Mouse (Mus musculus) lung, postnatal 0 days (tissue): Measurements from ENCODE around the gene Dgkd. TPM values are rescaled to one million over a fixed set of nuclear protein-coding genes. Genes with fewer than 3 reads are reported as not detected.

Experiments used
- ATAC-seq: fragments of 200-750 bp; cut with Nextera tagmentation; 2 replicates; pipeline ENCODE4 v1.8.0; 2017; ENCODE audit warnings: moderate library complexity
- DNase-seq: peaks from one replicate; pipeline ENCODE4 v3.0.0-alpha.2; 2016; ENCODE audit warnings: low spot score
- H3K27ac ChIP-seq: fragments of 300-500 bp; sonication (generic); 2 replicates; pipeline ENCODE4 v1.5.1; 2014; ENCODE audit warnings: antibody characterized with exemption, mild to moderate bottlenecking, low read length, mixed read lengths
- H3K27me3 ChIP-seq: fragments of 300-500 bp; sonication (generic); replicated peaks from 2 replicates; pipeline ENCODE4 v1.6.1; 2014; ENCODE audit warnings: low read length, mixed read lengths; ENCODE audit not compliant: insufficient read depth
- H3K36me3 ChIP-seq: fragments of 300-500 bp; sonication (generic); 2 replicates; pipeline ENCODE4 v1.6.1; 2014; ENCODE audit warnings: low read length, mixed read lengths; ENCODE audit not compliant: insufficient read depth
- H3K4me1 ChIP-seq: fragments of 300-500 bp; sonication (generic); 2 replicates; pipeline ENCODE4 v1.6.1; 2014; ENCODE audit warnings: antibody characterized with exemption, low read depth, low read length, mixed read lengths; ENCODE audit not compliant: insufficient read depth
- H3K4me2 ChIP-seq: fragments of 300-500 bp; sonication (generic); replicated peaks from 2 replicates; pipeline ENCODE4 v1.6.1; 2014; ENCODE audit warnings: low read depth, mild to moderate bottlenecking, low read length, moderate library complexity, mixed read lengths
- H3K4me3 ChIP-seq: fragments of 300-500 bp; sonication (generic); 2 replicates; pipeline ENCODE4 v1.5.1; 2014; ENCODE audit warnings: low read depth, low read length
- H3K9ac ChIP-seq: fragments of 300-500 bp; sonication (generic); replicated peaks from 2 replicates; pipeline ENCODE4 v1.6.1; 2014; ENCODE audit warnings: low read depth, mild to moderate bottlenecking
- H3K9me3 ChIP-seq: fragments of 300-500 bp; sonication (generic); 2 replicates; pipeline ENCODE4 v1.6.1; 2016; ENCODE audit warnings: low read length, mixed read lengths
- CTCF ChIP-seq: IDR thresholded peaks from 2 replicates; pipeline ENCODE4 v1.5.1; 2016; ENCODE audit warnings: antibody characterized with exemption, mild to moderate bottlenecking
- EP300 ChIP-seq: IDR thresholded peaks from 2 replicates; pipeline ENCODE4 v1.6.1; 2016; ENCODE audit warnings: antibody characterized with exemption, mild to moderate bottlenecking, control low read depth
- WGBS: fragments of 180-500 bp; shearing (Covaris S2); extraction: QIAGEN DNeasy Blood & Tissue Kit; methylation state at CpG from one replicate; pipeline ENCODE4 v1.1.7; 2014; 5-methylcytosine and 5-hydroxymethylcytosine counted together
- polyA plus RNA-seq: library from polyadenylated mRNA; unstranded; fragments of >200 nt; fragmentation: Nextera tagmentation; extraction: Ambion mirVana; gene quantifications from 2 replicates; pipeline ENCODE4 v1.2.1, GENCODE M21; 2015

Dgkd gene
- polyA plus RNA-seq, 1 experiment from 2014 or later = 24.3 TPM

DNA sequence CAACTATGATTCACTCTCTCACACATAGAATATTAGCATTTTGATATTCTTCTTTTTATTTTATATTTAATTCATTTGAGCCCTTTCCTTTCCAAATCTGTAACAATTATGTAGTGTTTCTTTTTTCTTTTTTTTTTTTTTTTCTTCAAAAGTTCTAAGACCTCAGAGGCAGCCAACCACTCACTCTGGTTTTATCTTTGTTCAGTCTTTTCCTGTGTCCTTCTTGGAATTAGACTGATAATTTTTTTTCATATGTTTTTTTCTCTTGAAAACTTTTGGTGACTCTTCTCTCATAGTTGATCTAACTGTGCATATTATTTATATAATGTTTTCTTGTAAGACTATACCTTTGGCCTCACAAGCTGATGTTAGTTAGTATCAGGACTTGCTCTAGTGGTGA lies 29.5 kb downstream of the Dgkd start:
- ATAC-seq (no peak), DNase-seq (no peak)
- no peak overlapping the region for H3K9ac ChIP-seq
- H3K9me3 ChIP-seq = no peaks in the 10 kb centered on the region
- no peak overlapping the region for H3K4me3 ChIP-seq
- H3K36me3 ChIP-seq = peaks cover 5% of the 10 kb centered on the region; the same call in 1 of the 2 replicates
- TF ChIP-seq CTCF (no peak), EP300 (no peak)
- peak overlapping the region; percentile 94; the same call in 1 of the 2 replicates for H3K27ac ChIP-seq
- no peaks in the 10 kb centered on the region for H3K27me3 ChIP-seq
- peaks cover 25% of the 10 kb centered on the region; the same call in 1 of the 2 replicates for H3K4me1 ChIP-seq
- H3K4me2 ChIP-seq = no peak overlapping the region

DNA sequence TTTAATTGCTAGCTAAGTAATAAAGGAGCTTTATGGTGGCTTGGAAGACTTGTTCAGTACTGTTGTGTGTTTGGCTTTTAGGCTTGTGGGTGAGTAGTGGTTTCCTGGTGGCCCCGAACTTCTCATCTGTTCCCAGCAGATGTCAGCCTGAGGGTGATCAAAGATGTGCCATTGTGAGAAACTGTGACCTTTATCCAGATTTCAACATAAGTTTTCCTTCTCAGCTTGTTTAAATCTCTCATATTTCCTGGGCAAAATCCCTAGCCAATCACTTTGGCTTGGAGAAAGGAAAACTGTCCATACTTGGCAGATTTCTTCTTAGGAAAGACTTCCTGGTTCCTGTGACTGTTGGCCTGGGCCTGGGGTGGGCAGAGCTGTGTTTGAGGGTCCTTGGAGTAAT lies 37.9 kb downstream of the Dgkd start:
- WGBS = 35% methylated on average over 1 of the region's 1 CpGs
- ATAC-seq = peak; percentile 65
- H3K4me1 ChIP-seq = peaks cover 17% of the 10 kb centered on the region; the same call in 1 of the 2 replicates
- H3K36me3 ChIP-seq = no peaks in the 10 kb centered on the region
- H3K9ac ChIP-seq = no peak overlapping the region
- peak overlapping the region; percentile 78 for H3K27ac ChIP-seq
- H3K9me3 ChIP-seq = no peaks in the 10 kb centered on the region
- H3K4me2 ChIP-seq = no peak overlapping the region
- peak; percentile 57 for TF ChIP-seq EP300
- TF ChIP-seq CTCF = no peak
- no peak overlapping the region for H3K4me3 ChIP-seq
- H3K27me3 ChIP-seq = no peaks in the 10 kb centered on the region
- peak; percentile 76 for DNase-seq

DNA sequence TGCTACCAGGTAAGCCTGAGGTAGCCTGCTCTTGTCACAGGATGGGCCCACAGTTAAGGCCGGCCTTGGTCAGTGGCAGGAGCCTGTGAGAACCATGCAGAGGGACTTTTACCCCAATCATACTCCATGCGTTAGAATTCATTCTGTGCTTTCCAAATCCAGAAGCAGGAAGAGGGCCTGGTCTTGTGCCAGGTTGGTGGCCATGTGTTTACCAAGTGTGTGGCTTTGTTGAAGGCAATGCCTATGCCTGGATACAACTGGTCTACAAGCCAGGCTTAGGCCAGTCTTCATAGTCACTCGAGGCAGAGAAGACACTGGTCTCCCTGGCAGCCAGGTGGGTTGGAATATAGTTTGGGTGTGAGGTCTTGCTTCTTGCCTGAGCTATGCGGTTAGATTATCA lies 38.5 kb downstream of the Dgkd start:
- DNase-seq = peak; percentile 44
- H3K36me3 ChIP-seq = no peaks in the 10 kb centered on the region
- peak overlapping the region; percentile 78 for H3K27ac ChIP-seq
- no peaks in the 10 kb centered on the region for H3K27me3 ChIP-seq
- no peak overlapping the region for H3K4me2 ChIP-seq
- no peaks in the 10 kb centered on the region for H3K9me3 ChIP-seq
- H3K4me1 ChIP-seq = peaks cover 17% of the 10 kb centered on the region; the same call in 1 of the 2 replicates
- no peak for TF ChIP-seq CTCF
- TF ChIP-seq EP300 = no peak
- 50% methylated on average over 4 of the region's 4 CpGs for WGBS
- H3K9ac ChIP-seq = no peak overlapping the region
- ATAC-seq = peak; percentile 50
- no peak overlapping the region for H3K4me3 ChIP-seq

DNA sequence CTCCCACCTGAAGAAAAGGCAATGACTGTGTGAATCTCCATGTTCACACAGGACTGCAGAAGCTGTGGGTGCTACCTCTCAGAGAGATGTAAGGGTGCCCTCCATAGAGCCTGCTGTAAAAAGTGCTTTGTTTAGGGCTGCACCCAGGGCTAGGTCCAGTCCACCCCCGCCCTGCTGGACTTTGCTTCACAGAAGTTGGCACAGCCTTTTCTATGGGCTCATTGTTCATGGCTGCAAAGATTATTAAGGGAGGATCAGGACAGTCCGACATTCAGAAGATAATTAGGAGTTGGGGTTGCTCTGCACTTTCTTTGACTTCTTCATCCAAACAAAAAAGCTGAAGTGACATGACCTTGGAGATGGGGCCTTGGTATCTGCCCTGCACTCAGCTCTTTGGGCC lies 39.4 kb downstream of the Dgkd start:
- Histone ChIP-seq H3K27ac (no peak overlapping the region), H3K9ac (no peak overlapping the region), H3K27me3 (no peaks in the 10 kb centered on the region), H3K4me2 (no peak overlapping the region), H3K4me3 (no peak overlapping the region), H3K9me3 (no peaks in the 10 kb centered on the region), H3K36me3 (no peaks in the 10 kb centered on the region), H3K4me1 (peaks cover 17% of the 10 kb centered on the region; the same call in 1 of the 2 replicates)
- TF ChIP-seq CTCF (no peak), EP300 (no peak)
- no peak for ATAC-seq
- WGBS = 85% methylated on average over 2 of the region's 2 CpGs
- no peak for DNase-seq

- Histone ChIP-seq H3K9me3 (no peaks in the 10 kb centered on the region), H3K27ac (no peak overlapping the region), H3K9ac (no peak overlapping the region), H3K4me3 (no peak overlapping the region), H3K27me3 (no peaks in the 10 kb centered on the region), H3K36me3 (no peaks in the 10 kb centered on the region), H3K4me2 (no peak overlapping the region), H3K4me1 (peaks cover 17% of the 10 kb centered on the region; the same call in 1 of the 2 replicates)
- TF ChIP-seq CTCF (no peak), EP300 (no peak)
- 95% methylated on average over 4 of the region's 4 CpGs for WGBS
- DNase-seq (no peak), ATAC-seq (no peak)
Measured at GRCm38 (mm10) chr1:87893414-87893813, 40.3 kb downstream of the Dgkd start.

DNA sequence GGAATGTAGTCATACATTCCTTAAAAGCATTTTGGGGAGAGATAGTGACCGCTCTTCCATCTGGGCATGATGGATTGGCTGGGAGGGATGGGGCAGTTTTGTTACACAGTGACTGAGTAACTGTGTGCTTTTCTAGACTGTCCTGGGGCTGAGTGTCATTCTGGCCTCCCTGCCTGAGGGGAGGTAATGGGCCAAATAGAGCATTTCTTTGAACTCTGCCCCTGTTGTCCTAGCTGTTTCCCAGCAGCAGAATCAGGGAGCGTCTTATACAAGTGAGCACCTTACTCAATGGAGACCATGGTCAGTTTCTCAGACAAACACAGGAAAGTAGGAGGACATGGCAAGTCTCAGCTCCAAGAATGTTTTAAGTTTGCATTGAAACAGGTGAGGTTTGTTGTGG lies 43.8 kb downstream of the Dgkd start:
- Histone ChIP-seq H3K27ac (no peak overlapping the region), H3K9me3 (no peaks in the 10 kb centered on the region), H3K4me2 (no peak overlapping the region), H3K4me3 (no peak overlapping the region), H3K36me3 (no peaks in the 10 kb centered on the region), H3K4me1 (peaks cover 12% of the 10 kb centered on the region; the same call in 1 of the 2 replicates), H3K27me3 (no peaks in the 10 kb centered on the region), H3K9ac (no peak overlapping the region)
- 85% methylated on average over 2 of the region's 2 CpGs for WGBS
- TF ChIP-seq EP300 (no peak), CTCF (no peak)
- no peak for DNase-seq
- ATAC-seq = no peak

DNA sequence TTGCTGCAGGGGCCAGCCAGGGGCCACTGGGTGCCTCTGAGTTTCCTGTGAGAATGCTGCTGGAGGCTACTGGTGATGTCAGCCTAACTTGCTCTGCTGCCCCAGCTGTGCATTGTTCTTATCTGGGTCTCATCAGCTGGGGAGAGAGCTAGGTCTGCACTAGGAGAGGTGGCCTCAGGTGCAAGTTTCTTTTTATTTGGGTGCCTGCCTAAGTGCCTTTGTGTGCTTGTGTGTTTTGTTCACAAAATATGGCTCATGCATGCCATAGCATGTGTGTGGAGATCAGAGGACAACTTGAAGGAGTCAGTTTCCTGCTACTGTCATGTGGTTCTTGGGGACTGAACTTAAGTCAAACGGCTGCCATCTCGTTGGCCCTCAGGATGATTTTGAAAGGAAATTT lies 46.6 kb downstream of the Dgkd start:
- no peak overlapping the region for H3K4me2 ChIP-seq
- no peaks in the 10 kb centered on the region for H3K9me3 ChIP-seq
- ATAC-seq = no peak
- 45% methylated on average over 2 of the region's 2 CpGs for WGBS
- H3K9ac ChIP-seq = no peak overlapping the region
- no peaks in the 10 kb centered on the region for H3K27me3 ChIP-seq
- no peak for DNase-seq
- no peak for TF ChIP-seq CTCF
- no peak for TF ChIP-seq EP300
- no peak overlapping the region for H3K4me3 ChIP-seq
- peaks cover 15% of the 10 kb centered on the region; the same call in 1 of the 2 replicates for H3K4me1 ChIP-seq
- no peaks in the 10 kb centered on the region for H3K36me3 ChIP-seq
- H3K27ac ChIP-seq = peak overlapping the region; percentile 43; the same call in 1 of the 2 replicates
